Mouse (Mus musculus) gastrocnemius, postnatal 10 days (tissue): Measurements from ENCODE around the gene Slc30a10. TPM values are rescaled to one million over a fixed set of nuclear protein-coding genes. Genes with fewer than 3 reads are reported as not detected.

Experiments used
- DNase-seq: peaks from one replicate; pipeline ENCODE4 v3.0.0; 2021; ENCODE audit warnings: mixed read lengths
- long read RNA-seq, 2 experiments: library from polyadenylated mRNA; stranded (forward); transcript quantifications; one replicate each; pipeline ENCODE4 v2.0.0; 2021
- total RNA-seq, 2 experiments: library from RNA; stranded (reverse); gene quantifications; 2 replicates each; pipeline ENCODE4 v1.2.3; 2021

Gene Slc30a10
- under 1 TPM; 0.05 to 0.07 TPM for total RNA-seq
- long read RNA-seq, experiment 1, result 0 reads
- long read RNA-seq, experiment 2, partial matches to known transcripts, result 1 of 1 reads
- long read RNA-seq, experiment 2, other reads (novel, unspliced or antisense), result 0 of 1 reads

DNA sequence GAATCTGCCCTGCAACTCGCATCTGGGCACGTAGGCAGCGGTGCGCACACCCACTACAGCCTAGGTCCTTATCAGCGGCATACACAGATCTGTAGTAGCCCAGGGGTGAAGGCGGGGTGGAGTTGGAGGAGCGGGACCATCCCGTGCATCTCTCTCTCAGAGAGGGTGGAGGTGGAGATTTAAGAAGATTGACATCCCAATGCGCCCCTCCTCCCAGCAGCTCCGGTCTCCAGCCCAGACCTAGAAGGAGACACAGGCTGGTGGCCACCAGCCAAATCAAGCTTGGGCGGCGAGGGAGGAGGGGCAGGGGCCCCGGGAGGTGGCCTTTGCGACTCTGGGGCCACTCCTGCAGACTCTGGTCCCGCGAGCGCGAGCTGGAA is at the start of gene Slc30a10:
TSS of gene Slc30a10 (plus strand) at position 274 of the 380 bp plus-strand sequence.
- DNase-seq, result peak; percentile 22

- no peak for DNase-seq
Measured at GRCm38 (mm10) chr1:185405921-185406320, 48.7 kb upstream of the Slc30a10 start.

DNA sequence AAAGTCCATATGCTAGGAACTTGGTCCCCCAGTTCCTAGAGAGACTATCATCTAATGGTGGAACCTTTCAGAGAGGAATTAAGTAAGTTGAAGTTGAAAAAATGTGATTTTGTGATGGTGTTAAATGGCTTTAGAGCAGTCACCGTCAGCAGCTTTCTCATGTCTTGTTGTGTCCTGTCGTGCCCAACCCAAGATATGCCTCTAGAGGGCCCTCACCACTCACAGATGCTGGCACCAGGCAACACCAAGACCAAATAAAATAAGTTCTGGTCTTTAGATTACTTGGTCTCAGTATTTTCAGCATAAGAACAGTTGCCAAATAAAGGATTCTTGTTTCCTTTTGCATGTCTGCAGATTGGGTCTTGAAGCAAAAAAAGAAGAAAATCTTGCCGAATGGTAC is 44.8 kb upstream of the Slc30a10 start:
- DNase-seq, result no peak

DNA sequence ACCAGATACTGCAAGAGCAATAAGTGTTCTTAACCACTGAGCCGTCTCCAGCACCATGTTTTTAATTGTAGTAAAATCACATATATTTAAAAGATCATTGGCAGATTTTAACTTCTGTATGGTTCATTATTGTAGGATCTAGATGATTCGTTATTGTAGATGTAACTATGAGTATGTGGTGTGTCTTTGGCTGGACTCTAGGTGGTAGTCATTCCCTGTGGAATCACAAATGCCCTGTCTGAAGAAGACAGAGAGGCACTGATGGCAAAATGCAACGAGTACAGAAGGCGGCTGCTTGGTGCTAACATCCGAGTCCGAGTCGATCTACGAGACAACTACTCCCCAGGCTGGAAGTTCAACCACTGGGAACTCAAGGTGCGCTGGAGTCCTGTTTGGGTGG is 36.6 kb upstream of the Slc30a10 start:
- DNase-seq, result no peak

GRCm38 (mm10) chr1:185419805-185420204 is 34.8 kb upstream of the Slc30a10 start:
- no peak for DNase-seq

DNA sequence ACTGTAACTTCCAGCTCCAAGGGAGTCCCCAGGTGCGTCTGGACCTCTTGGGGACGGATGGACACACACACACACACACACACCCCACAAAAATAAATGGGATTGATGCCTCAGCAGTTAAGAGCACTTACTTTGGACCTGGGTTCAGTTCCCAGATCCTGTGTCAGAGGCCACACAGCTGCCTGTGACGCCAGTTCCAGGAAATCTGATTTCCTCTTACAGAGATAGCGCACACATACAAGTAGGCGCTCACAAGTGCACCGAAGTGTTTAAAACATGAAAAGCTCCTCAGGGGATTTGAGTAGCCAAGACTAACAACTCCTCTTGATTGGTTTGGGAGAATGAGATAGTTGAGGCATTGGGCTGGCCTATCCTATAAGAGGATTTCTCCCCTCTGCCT is 33.9 kb upstream of the Slc30a10 start:
- DNase-seq, result no peak

DNA sequence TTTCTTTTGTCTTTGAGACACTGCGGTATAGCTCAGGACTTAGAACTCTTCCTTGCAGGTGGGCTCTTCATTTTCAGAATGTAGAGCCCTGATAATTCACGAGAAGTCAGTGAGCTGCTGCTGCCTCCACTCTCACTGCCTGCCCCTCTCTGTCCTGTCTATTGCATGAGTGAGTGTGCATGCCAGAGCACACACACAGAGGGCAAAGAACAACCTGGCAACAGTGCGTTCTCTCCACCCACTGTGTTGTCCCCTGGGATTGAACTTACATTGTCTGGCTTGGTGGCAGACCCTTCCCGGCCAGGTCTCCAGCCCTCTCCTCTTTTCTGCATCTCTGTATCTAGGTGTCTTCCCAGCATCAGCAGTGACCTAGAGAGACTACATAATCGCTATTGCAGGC is 28.1 kb upstream of the Slc30a10 start:
- no peak for DNase-seq

DNA sequence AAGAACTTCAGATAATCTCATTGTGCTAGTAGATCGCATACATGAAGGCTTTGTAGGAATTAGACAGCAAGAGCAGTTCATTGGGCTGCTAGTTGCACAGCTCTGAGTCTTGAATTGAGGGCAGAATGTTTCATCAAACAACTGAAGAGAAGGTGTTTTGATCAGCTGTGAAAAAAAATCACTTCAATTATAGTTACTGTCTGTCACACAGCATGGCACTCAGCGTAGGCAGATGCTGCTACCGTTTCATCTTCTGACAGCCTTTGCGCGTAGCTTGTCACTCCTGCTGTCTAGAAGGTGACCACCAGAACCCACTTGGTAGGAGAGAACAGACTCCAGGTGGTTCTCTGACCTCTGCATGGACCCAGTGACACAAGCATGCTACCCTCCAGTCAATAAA is 24.2 kb upstream of the Slc30a10 start:
- no peak for DNase-seq

DNA sequence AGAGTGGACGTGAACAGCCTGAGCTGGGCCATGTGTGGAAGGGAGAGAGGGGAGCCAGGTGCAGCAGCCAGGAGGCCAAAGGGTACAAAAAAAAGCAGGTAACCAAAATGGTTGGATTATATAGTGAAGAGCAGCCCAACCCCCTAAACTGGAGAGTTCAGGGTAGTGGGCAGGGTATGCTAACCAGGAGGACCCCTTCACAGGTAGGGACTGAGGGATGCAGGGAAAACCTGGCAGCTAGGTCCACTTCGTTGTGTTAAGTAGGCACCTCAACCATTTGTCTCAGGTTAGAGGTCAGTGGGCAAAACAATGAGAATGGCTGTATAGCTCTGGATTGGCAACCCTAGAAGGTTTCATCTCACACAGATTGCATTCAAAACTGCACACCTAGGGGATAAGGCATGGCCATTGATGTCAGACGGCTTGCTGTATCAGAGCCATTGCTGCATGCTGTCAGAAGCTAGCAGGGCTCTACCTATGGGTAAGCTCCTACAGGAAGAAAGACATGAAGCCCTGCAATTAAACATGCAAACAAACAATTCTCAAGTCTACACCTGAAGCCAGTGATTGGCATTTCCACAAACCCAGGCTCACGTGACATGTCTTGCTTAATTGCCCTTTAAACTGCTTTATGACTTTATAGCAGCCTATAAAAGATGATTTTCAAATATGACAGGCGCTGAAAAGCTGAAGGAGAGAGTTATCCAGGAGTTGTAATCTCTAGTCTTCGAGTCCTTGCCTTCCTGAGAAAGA is 23.2 kb upstream of the Slc30a10 start:
- no peak for DNase-seq

- no peak for DNase-seq
Measured at GRCm38 (mm10) chr1:185431998-185432317, 22.7 kb upstream of the Slc30a10 start.

DNA sequence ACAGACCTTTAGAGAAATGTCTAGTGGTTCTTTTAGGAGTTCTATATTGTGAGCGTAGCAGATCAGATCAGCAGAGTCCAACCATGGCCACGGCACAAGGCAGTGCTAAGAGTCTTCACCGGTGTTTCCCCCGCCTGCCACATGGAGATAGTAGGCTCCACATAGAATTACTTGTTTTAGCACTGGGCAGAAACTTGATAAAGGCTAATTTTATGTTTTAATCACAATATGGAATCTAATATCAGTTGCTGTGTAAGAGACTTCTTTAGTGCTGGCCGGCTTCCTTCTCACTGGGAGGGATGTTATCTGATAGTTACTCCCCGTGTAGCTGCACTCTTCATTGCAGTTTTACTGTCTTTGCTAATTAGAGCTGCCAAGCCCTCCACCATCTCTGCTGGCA is 21.5 kb upstream of the Slc30a10 start:
- no peak for DNase-seq

- peak; percentile 28 for DNase-seq
Measured at GRCm38 (mm10) chr1:185438841-185439580, 15.6 kb upstream of the Slc30a10 start.

- DNase-seq, result no peak
Measured at GRCm38 (mm10) chr1:185441703-185442472, 12.8 kb upstream of the Slc30a10 start.

GRCm38 (mm10) chr1:185448936-185449335 is 5.7 kb upstream of the Slc30a10 start:
- DNase-seq, result no peak

- DNase-seq, result no peak
Measured at GRCm38 (mm10) chr1:185449727-185450126, 4.9 kb upstream of the Slc30a10 start.

GRCm38 (mm10) chr1:185451077-185451476 is 3.6 kb upstream of the Slc30a10 start:
- DNase-seq, result no peak

GRCm38 (mm10) chr1:185451495-185451894 is 3.2 kb upstream of the Slc30a10 start:
- DNase-seq, result no peak

DNA sequence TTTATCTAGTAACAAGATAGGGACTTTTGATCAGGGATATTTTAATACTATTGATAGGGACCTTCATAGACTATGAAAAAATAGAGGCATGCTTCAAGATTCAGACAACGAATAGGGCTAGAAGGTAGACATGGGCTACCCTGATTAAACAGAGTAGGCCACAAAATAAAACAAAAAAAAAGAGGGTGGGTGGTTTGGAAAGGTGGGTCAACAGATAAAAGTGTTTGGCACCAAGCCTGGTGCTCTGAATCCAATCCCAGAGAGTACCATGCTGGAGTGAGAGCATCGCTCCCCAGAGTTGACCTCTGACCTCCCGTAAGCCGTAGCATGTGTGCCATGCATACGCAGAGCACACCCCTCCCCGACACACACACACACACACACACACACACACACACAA is 2.2 kb upstream of the Slc30a10 start:
- no peak for DNase-seq

DNA sequence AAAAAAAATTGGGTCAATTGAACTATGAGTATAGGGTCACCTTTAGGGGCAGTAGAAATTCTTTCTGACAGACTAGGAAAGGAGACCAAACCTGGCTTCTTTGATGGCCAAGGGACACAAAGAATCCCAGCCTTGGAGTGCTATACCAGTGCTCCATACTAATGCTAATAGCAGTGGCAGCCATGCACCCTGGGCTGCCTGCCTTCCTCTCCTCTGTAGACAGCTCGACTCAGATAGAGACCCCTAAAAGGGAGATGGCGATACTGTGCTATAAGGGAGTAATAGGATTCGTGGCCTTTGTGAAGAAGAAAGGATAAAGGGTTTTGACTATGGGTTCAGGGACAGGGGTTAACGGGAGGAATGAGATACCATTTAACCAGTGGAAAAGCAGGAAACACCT is 504 bp upstream of the Slc30a10 start:
- DNase-seq, result no peak

- peak; percentile 16 for DNase-seq
Measured at GRCm38 (mm10) chr1:185454955-185455701, 480 bp downstream of the Slc30a10 start.

DNA sequence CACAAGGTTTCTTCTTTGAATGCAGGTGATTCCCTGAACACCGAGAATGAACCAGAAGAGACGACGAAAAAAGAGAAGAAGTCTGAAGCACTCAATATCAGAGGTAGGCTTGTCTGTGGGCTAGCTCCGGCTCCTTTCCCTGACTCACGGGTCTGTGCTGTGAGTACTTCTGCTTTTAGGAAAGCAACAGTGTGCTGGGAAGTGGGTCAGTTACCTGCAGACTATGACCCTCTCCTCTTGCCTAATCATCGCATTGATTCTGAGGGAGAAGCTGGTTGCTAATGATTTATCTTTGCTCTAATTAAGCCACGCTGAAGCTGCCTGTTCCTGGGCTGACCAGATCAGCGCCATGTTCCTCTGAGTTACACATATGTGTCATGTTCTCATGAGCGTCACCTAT is 1.7 kb downstream of the Slc30a10 start:
- DNase-seq, result no peak

- DNase-seq, result no peak
Measured at GRCm38 (mm10) chr1:185460096-185460495, 5.4 kb downstream of the Slc30a10 start.
